Mouse (Mus musculus) heart, adult 2 months (tissue): ENCODE data around the gene Vmn1r168.
"Not testable (repeated sequence)": the region's sequence is repeated elsewhere in the genome, so short reads cannot be mapped to it uniquely, and the experiment has no call there.

ENCODE experiments used
- CTCF ChIP-seq: fragments of 200-600 bp; IDR thresholded peaks from 2 replicates; pipeline ENCODE4 v1.8.1; 2022; ENCODE audit warnings: antibody characterized with exemption, mild to moderate bottlenecking, moderate library complexity
- EP300 ChIP-seq: fragments of 200-500 bp; IDR thresholded peaks from 2 replicates; pipeline ENCODE4 v1.6.1; 2011; ENCODE audit warnings: low read depth, low read length, control low read depth; ENCODE audit not compliant: insufficient read depth
- POLR2A ChIP-seq: fragments of 200-500 bp; IDR thresholded peaks from 2 replicates; pipeline ENCODE4 v1.6.1; 2011; ENCODE audit warnings: mild to moderate bottlenecking, low read depth, low read length, control low read depth; ENCODE audit not compliant: insufficient read depth

- TF ChIP-seq POLR2A, CTCF, EP300: not testable (repeated sequence)
Observed at GRCm38 (mm10) chr7:23507106-23507505, 32.4 kb upstream of the Vmn1r168 start, which contains the start of gene Vmn1r167.
